Comparison of ENCODE assay signal across 14 mouse cellular contexts in genomic region chr9:51914481-51915120, GRCm38 (mm10). TPM values are rescaled to one million over a fixed set of nuclear protein-coding genes. Genes with fewer than 3 reads are reported as not detected.
DNase-seq lines count a peak whose midpoint lies in the region.
"Had no signal": no experiment of that assay in that cellular context is flagged by ENCODE, and none has a peak within 500 bp of the region (broad histone marks: within the 10 kb centered on the region; RNA-seq: fewer than 3 reads in every experiment).

No protein-coding gene starts in this region.

- intact Hi-C loops in heart, postnatal 36 days (cut with DNase I), result no loop called here

- peak; percentile 15 to 34 for DNase-seq in heart, adult 18-20 months
- DNase-seq in heart, postnatal 36 days, result no peak
- DNase-seq in urinary bladder, postnatal 14 days (ENCODE audit: low spot score), result peak; percentile 39
- DNase-seq in urinary bladder, postnatal 4 days (ENCODE audit: low spot score in 2 of 2), result no peak
- DNase-seq in adrenal gland, postnatal 14 days, result peak; percentile 66
- peak; percentile 17 for DNase-seq in skeletal muscle tissue, adult 2 months (ENCODE audit: low read depth, low spot score)
- no peak for DNase-seq in spleen, postnatal 14 days (ENCODE audit: low spot score in 2 of 2)
- no peak for DNase-seq in left cerebral cortex, adult 11 months (ENCODE audit: low spot score)
- DNase-seq: cerebellum, adult 2 months; heart, postnatal 4 days; kidney, adult 11 months; kidney, postnatal 10 days; lung, embryonic 14.5 days; thymus, adult 2 months had no signal

RNA-seq across cellular contexts. Expression of gene Fdx1, which starts 48.8 kb away (rescaled TPM):
- total RNA-seq in heart, adult 18-20 months (2021), result 100 to 1,000 TPM; 104 to 126 TPM
- 100 to 1,000 TPM; 100 to 123 TPM for total RNA-seq in heart, postnatal 36 days (2021)
- total RNA-seq in adrenal gland, postnatal 14 days (2021), result 2,022 and 2,175 TPM in 2 replicates

Comparison
In these comparisons a context has a peak if more than half of its experiments do, and no peak if none do; other contexts are left out.
1. DNase-seq: peak in heart, adult 18-20 months (2 of 2), urinary bladder, postnatal 14 days (single experiment), adrenal gland, postnatal 14 days (single experiment) and skeletal muscle tissue, adult 2 months (single experiment); none in heart, postnatal 36 days (0 of 2), urinary bladder, postnatal 4 days (0 of 2), spleen, postnatal 14 days (0 of 2) and left cerebral cortex, adult 11 months (single experiment).
2. RNA of gene Fdx1, which starts 48.8 kb away (total RNA-seq): 2,022 to 2,175 TPM in adrenal gland, postnatal 14 days; 104 to 126 TPM in heart, adult 18-20 months and 100 to 123 TPM in heart, postnatal 36 days; every median in the first group is over 10 times any median in the second.